Mouse (Mus musculus): ENCODE measurements around the gene Nav1. TPM values are rescaled to one million over a fixed set of nuclear protein-coding genes. Genes with fewer than 3 reads are reported as not detected.

The Nav1 gene
- polyA plus RNA-seq, 1 experiment from 2014 or later, result 23.7 TPM

- no peaks in the 10 kb centered on the region for H3K27me3 ChIP-seq (ENCODE audit: control insufficient read depth, insufficient read depth, low read length)
- no peak overlapping the region for H3K4me2 ChIP-seq (replicated peaks; ENCODE audit: low read depth, low read length)
- no peak overlapping the region for H3K4me3 ChIP-seq (ENCODE audit: low read length)
- no peak overlapping the region for H3K9ac ChIP-seq (ENCODE audit: low read depth, low read length)
- no peak overlapping the region for H3K27ac ChIP-seq (ENCODE audit: low read depth, low read length)
- H3K9me3 ChIP-seq (ENCODE audit: control insufficient read depth, low read length), result no peaks in the 10 kb centered on the region
- peaks cover 51% of the 10 kb centered on the region for H3K36me3 ChIP-seq (ENCODE audit: control insufficient read depth, insufficient read depth, low read length)
- ATAC-seq (ENCODE audit: low FRiP score, low TSS enrichment), result no peak
- WGBS, result 88% methylated on average over 16 of the region's 16 CpGs
- H3K4me1 ChIP-seq (ENCODE audit: control insufficient read depth, insufficient read depth, low read length), result 0 out of 2 replicates have a peak, but pooled peaks cover 6% of the 10 kb centered on the region
These were observed 146.6 kb downstream of the Nav1 start for GRCm38 (mm10) chr1:135460521-135460920.

- WGBS, result 86% methylated on average over 5 of the region's 5 CpGs
- Histone ChIP-seq H3K27ac (ENCODE audit: low read depth, low read length) (no peak overlapping the region), H3K27me3 (ENCODE audit: control insufficient read depth, insufficient read depth, low read length) (no peaks in the 10 kb centered on the region), H3K4me3 (ENCODE audit: low read length) (no peak overlapping the region), H3K36me3 (ENCODE audit: control insufficient read depth, insufficient read depth, low read length) (peaks cover 58% of the 10 kb centered on the region), H3K9ac (ENCODE audit: low read depth, low read length) (0 out of 2 replicates have a peak overlapping the region, but pooled peaks have one; percentile 7), H3K4me1 (ENCODE audit: control insufficient read depth, insufficient read depth, low read length) (no peaks in the 10 kb centered on the region), H3K4me2 (replicated peaks; ENCODE audit: low read depth, low read length) (no peak overlapping the region), H3K9me3 (ENCODE audit: control insufficient read depth, low read length) (no peaks in the 10 kb centered on the region)
- ATAC-seq (ENCODE audit: low FRiP score, low TSS enrichment), result no peak
These were observed 149.2 kb downstream of the Nav1 start for GRCm38 (mm10) chr1:135457860-135458259.

GRCm38 (mm10) chr1:135452259-135452658, 154.8 kb downstream of the Nav1 start:
- Histone ChIP-seq H3K36me3 (ENCODE audit: control insufficient read depth, insufficient read depth, low read length) (peaks cover 68% of the 10 kb centered on the region), H3K4me2 (replicated peaks; ENCODE audit: low read depth, low read length) (no peak overlapping the region), H3K27me3 (ENCODE audit: control insufficient read depth, insufficient read depth, low read length) (no peaks in the 10 kb centered on the region), H3K4me1 (ENCODE audit: control insufficient read depth, insufficient read depth, low read length) (no peaks in the 10 kb centered on the region), H3K9ac (ENCODE audit: low read depth, low read length) (no peak overlapping the region), H3K9me3 (ENCODE audit: control insufficient read depth, low read length) (no peaks in the 10 kb centered on the region), H3K27ac (ENCODE audit: low read depth, low read length) (no peak overlapping the region), H3K4me3 (ENCODE audit: low read length) (no peak overlapping the region)
- WGBS, result 85% methylated on average over 10 of the region's 10 CpGs
- ATAC-seq (ENCODE audit: low FRiP score, low TSS enrichment), result no peak

GRCm38 (mm10) chr1:135451419-135451818, 155.7 kb downstream of the Nav1 start:
- no peaks in the 10 kb centered on the region for H3K27me3 ChIP-seq (ENCODE audit: control insufficient read depth, insufficient read depth, low read length)
- H3K27ac ChIP-seq (ENCODE audit: low read depth, low read length), result no peak overlapping the region
- peaks cover 65% of the 10 kb centered on the region for H3K36me3 ChIP-seq (ENCODE audit: control insufficient read depth, insufficient read depth, low read length)
- no peak for ATAC-seq (ENCODE audit: low FRiP score, low TSS enrichment)
- no peak overlapping the region for H3K4me2 ChIP-seq (replicated peaks; ENCODE audit: low read depth, low read length)
- no peak overlapping the region for H3K4me3 ChIP-seq (ENCODE audit: low read length)
- no peaks in the 10 kb centered on the region for H3K9me3 ChIP-seq (ENCODE audit: control insufficient read depth, low read length)
- WGBS, result 88% methylated on average over 2 of the region's 2 CpGs
- no peak overlapping the region for H3K9ac ChIP-seq (ENCODE audit: low read depth, low read length)
- no peaks in the 10 kb centered on the region for H3K4me1 ChIP-seq (ENCODE audit: control insufficient read depth, insufficient read depth, low read length)

- Histone ChIP-seq H3K9me3 (ENCODE audit: control insufficient read depth, low read length) (no peaks in the 10 kb centered on the region), H3K36me3 (ENCODE audit: control insufficient read depth, insufficient read depth, low read length) (peaks cover 62% of the 10 kb centered on the region), H3K27ac (ENCODE audit: low read depth, low read length) (no peak overlapping the region), H3K4me1 (ENCODE audit: control insufficient read depth, insufficient read depth, low read length) (no peaks in the 10 kb centered on the region), H3K9ac (ENCODE audit: low read depth, low read length) (no peak overlapping the region), H3K4me3 (ENCODE audit: low read length) (no peak overlapping the region), H3K27me3 (ENCODE audit: control insufficient read depth, insufficient read depth, low read length) (no peaks in the 10 kb centered on the region), H3K4me2 (replicated peaks; ENCODE audit: low read depth, low read length) (no peak overlapping the region)
- WGBS, result 90% methylated on average over 8 of the region's 8 CpGs
- no peak for ATAC-seq (ENCODE audit: low FRiP score, low TSS enrichment)
These were observed 157.2 kb downstream of the Nav1 start for GRCm38 (mm10) chr1:135449876-135450275.

GRCm38 (mm10) chr1:135448940-135449339, 158.2 kb downstream of the Nav1 start:
- Histone ChIP-seq H3K4me1 (ENCODE audit: control insufficient read depth, insufficient read depth, low read length) (no peaks in the 10 kb centered on the region), H3K4me3 (ENCODE audit: low read length) (no peak overlapping the region), H3K27me3 (ENCODE audit: control insufficient read depth, insufficient read depth, low read length) (no peaks in the 10 kb centered on the region), H3K36me3 (ENCODE audit: control insufficient read depth, insufficient read depth, low read length) (peaks cover 53% of the 10 kb centered on the region), H3K9ac (ENCODE audit: low read depth, low read length) (no peak overlapping the region), H3K4me2 (replicated peaks; ENCODE audit: low read depth, low read length) (no peak overlapping the region), H3K27ac (ENCODE audit: low read depth, low read length) (no peak overlapping the region), H3K9me3 (ENCODE audit: control insufficient read depth, low read length) (no peaks in the 10 kb centered on the region)
- WGBS, result 96% methylated on average over 5 of the region's 5 CpGs
- no peak for ATAC-seq (ENCODE audit: low FRiP score, low TSS enrichment)

- Histone ChIP-seq H3K4me1 (ENCODE audit: control insufficient read depth, insufficient read depth, low read length) (no peaks in the 10 kb centered on the region), H3K4me2 (replicated peaks; ENCODE audit: low read depth, low read length) (no peak overlapping the region), H3K27ac (ENCODE audit: low read depth, low read length) (no peak overlapping the region), H3K27me3 (ENCODE audit: control insufficient read depth, insufficient read depth, low read length) (no peaks in the 10 kb centered on the region), H3K4me3 (ENCODE audit: low read length) (no peak overlapping the region), H3K9ac (ENCODE audit: low read depth, low read length) (no peak overlapping the region), H3K9me3 (ENCODE audit: control insufficient read depth, low read length) (no peaks in the 10 kb centered on the region), H3K36me3 (ENCODE audit: control insufficient read depth, insufficient read depth, low read length) (peaks cover 51% of the 10 kb centered on the region)
- WGBS, result 90% methylated on average over 12 of the region's 12 CpGs
- ATAC-seq (ENCODE audit: low FRiP score, low TSS enrichment), result no peak
These were observed 163.6 kb downstream of the Nav1 start for GRCm38 (mm10) chr1:135443506-135443905.

- H3K9ac ChIP-seq (ENCODE audit: low read depth, low read length), result no peak overlapping the region
- no peaks in the 10 kb centered on the region for H3K9me3 ChIP-seq (ENCODE audit: control insufficient read depth, low read length)
- H3K4me2 ChIP-seq (replicated peaks; ENCODE audit: low read depth, low read length), result no peak overlapping the region
- no peak for ATAC-seq (ENCODE audit: low FRiP score, low TSS enrichment)
- peaks cover 48% of the 10 kb centered on the region for H3K36me3 ChIP-seq (ENCODE audit: control insufficient read depth, insufficient read depth, low read length)
- no peaks in the 10 kb centered on the region for H3K27me3 ChIP-seq (ENCODE audit: control insufficient read depth, insufficient read depth, low read length)
- no peak overlapping the region for H3K4me3 ChIP-seq (ENCODE audit: low read length)
- no peaks in the 10 kb centered on the region for H3K4me1 ChIP-seq (ENCODE audit: control insufficient read depth, insufficient read depth, low read length)
- no peak overlapping the region for H3K27ac ChIP-seq (ENCODE audit: low read depth, low read length)
- WGBS, result 99% methylated on average over 3 of the region's 3 CpGs
These were observed 165.2 kb downstream of the Nav1 start for GRCm38 (mm10) chr1:135441861-135442260.

GRCm38 (mm10) chr1:135440986-135441385, 166.1 kb downstream of the Nav1 start:
- Histone ChIP-seq H3K4me2 (replicated peaks; ENCODE audit: low read depth, low read length) (no peak overlapping the region), H3K36me3 (ENCODE audit: control insufficient read depth, insufficient read depth, low read length) (peaks cover 48% of the 10 kb centered on the region), H3K27ac (ENCODE audit: low read depth, low read length) (no peak overlapping the region), H3K9ac (ENCODE audit: low read depth, low read length) (no peak overlapping the region), H3K4me1 (ENCODE audit: control insufficient read depth, insufficient read depth, low read length) (no peaks in the 10 kb centered on the region), H3K9me3 (ENCODE audit: control insufficient read depth, low read length) (no peaks in the 10 kb centered on the region), H3K4me3 (ENCODE audit: low read length) (no peak overlapping the region), H3K27me3 (ENCODE audit: control insufficient read depth, insufficient read depth, low read length) (no peaks in the 10 kb centered on the region)
- whole genome bisulfite sequencing, result 89% methylated on average over 6 of the region's 6 CpGs
- ATAC-seq (ENCODE audit: low FRiP score, low TSS enrichment), result no peak
